Mouse (Mus musculus): ENCODE data around the gene Cbx3. TPM values are rescaled to one million over a fixed set of nuclear protein-coding genes. Genes with fewer than 3 reads are reported as not detected.

Cbx3 gene
- polyA plus RNA-seq, 1 experiment from 2014 or later = 390 TPM

GRCm38 (mm10) chr6:51467649-51468048 is 2.5 kb upstream of the Cbx3 start:
- ATAC-seq (ENCODE audit: low FRiP score) = no peak
- Histone ChIP-seq H3K4me2 (replicated peaks) (peak overlapping the region; percentile 81), H3K27me3 (ENCODE audit: control insufficient read depth, insufficient read depth, low read length) (no peaks in the 10 kb centered on the region), H3K9ac (peak overlapping the region; percentile 99), H3K4me3 (replicated peaks; ENCODE audit: low read length) (peak overlapping the region; percentile 85), H3K9me3 (ENCODE audit: control insufficient read depth, low read length) (no peaks in the 10 kb centered on the region), H3K27ac (no peak overlapping the region), H3K36me3 (replicated peaks; ENCODE audit: control insufficient read depth, insufficient read depth) (peaks cover 48% of the 10 kb centered on the region), H3K4me1 (replicated peaks; ENCODE audit: control insufficient read depth, insufficient read depth, low read length) (peaks cover 42% of the 10 kb centered on the region)
- no peak for DNase-seq (ENCODE audit: low spot score)
- WGBS = 3% methylated on average over 2 of the region's 2 CpGs

DNA sequence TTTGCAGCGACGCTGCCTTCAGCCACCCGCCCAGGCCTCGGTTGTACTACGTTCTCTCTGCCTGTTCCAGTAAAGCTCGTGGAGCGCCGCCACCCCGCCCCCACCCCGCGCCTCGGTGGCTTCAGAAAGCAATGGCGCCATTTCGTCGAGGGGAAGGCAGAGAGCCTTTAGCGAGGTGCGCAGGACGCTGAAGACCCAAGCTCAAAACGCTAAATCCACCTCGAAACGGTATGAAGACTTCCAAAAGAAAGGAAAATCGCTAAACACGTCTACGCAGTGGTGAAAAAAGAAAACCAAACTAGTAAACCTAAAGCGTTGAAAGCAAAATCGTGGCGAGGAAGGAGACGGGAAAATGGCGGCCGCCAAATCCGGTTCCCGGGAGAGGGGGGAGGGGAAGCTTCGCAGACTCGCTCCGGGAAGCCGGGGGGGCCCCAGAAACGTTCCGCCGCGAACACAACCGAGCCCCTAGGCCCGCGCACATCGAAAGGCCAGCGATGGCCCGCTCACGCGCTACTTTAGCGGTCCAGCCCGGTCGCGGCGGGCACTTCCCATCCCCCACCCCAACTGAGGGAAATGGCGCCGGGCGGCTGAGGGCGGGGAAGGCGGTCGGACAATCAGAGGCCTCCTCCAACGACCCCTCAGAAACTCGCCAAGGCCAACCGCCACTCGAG is 1.1 kb upstream of the Cbx3 start:
- WGBS = under 1% methylated on average over 58 of the region's 63 CpGs

GRCm38 (mm10) chr6:51469715-51470310 is 347 bp upstream of the Cbx3 start, which contains the start of gene Hnrnpa2b1:
Hnrnpa2b1 (minus strand) TSS chr6:51469894.
- H3K4me1 ChIP-seq (replicated peaks; ENCODE audit: control insufficient read depth, insufficient read depth, low read length) = peaks cover 49% of the 10 kb centered on the region

More for the DNA sequence above, 1.1 kb upstream of the Cbx3 start:
- H3K4me1 ChIP-seq (replicated peaks; ENCODE audit: control insufficient read depth, insufficient read depth, low read length) = peaks cover 52% of the 10 kb centered on the region
- ATAC-seq (ENCODE audit: low FRiP score) (peak; percentile 13; the same call in 1 of the 2 replicates), DNase-seq (ENCODE audit: low spot score) (peak; percentile 78)
- peak overlapping the region; percentile 81 for H3K4me2 ChIP-seq (replicated peaks)
- H3K36me3 ChIP-seq (replicated peaks; ENCODE audit: control insufficient read depth, insufficient read depth) = peaks cover 47% of the 10 kb centered on the region
- H3K9ac ChIP-seq = peak overlapping the region; percentile 99
- peak overlapping the region; percentile 85 for H3K4me3 ChIP-seq (replicated peaks; ENCODE audit: low read length)
- H3K27ac ChIP-seq = peak overlapping the region; percentile 100
- no peaks in the 10 kb centered on the region for H3K27me3 ChIP-seq (ENCODE audit: control insufficient read depth, insufficient read depth, low read length)
- H3K9me3 ChIP-seq (ENCODE audit: control insufficient read depth, low read length) = no peaks in the 10 kb centered on the region

DNA sequence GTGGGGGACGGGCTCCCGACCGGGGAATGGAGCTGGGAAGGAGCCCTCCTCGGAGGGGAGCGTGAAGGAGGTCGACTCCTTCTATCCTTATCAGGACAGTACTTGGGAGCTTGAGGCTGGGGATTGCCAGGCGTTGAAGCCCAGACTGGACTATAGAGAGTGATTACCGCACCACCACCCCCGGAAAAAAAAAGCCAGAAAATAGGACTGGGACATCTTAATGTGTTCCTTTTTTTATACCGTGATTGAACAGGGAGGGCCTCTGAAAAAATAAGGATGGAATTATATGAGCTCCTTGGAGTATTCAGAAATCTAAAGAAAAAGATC is 982 bp downstream of the Cbx3 start:
- Histone ChIP-seq H3K4me3 (replicated peaks; ENCODE audit: low read length) (peak overlapping the region; percentile 85), H3K9ac (peak overlapping the region; percentile 100), H3K36me3 (replicated peaks; ENCODE audit: control insufficient read depth, insufficient read depth) (peaks cover 45% of the 10 kb centered on the region), H3K4me2 (replicated peaks) (peak overlapping the region; percentile 60), H3K9me3 (ENCODE audit: control insufficient read depth, low read length) (no peaks in the 10 kb centered on the region), H3K4me1 (replicated peaks; ENCODE audit: control insufficient read depth, insufficient read depth, low read length) (peaks cover 37% of the 10 kb centered on the region), H3K27me3 (ENCODE audit: control insufficient read depth, insufficient read depth, low read length) (no peaks in the 10 kb centered on the region), H3K27ac (peak overlapping the region; percentile 100)
- DNase-seq (ENCODE audit: low spot score) (no peak), ATAC-seq (ENCODE audit: low FRiP score) (no peak)
- WGBS = 1% methylated on average over 10 of the region's 10 CpGs

More at GRCm38 (mm10) chr6:51469715-51470310, 347 bp upstream of the Cbx3 start, which contains the start of gene Hnrnpa2b1:
- H3K9me3 ChIP-seq (ENCODE audit: control insufficient read depth, low read length) = no peaks in the 10 kb centered on the region
- H3K27me3 ChIP-seq (ENCODE audit: control insufficient read depth, insufficient read depth, low read length) = no peaks in the 10 kb centered on the region
- ATAC-seq (ENCODE audit: low FRiP score) (peak; percentile 93), DNase-seq (ENCODE audit: low spot score) (peak; percentile 100)
- under 1% methylated on average over 63 of the region's 63 CpGs for WGBS
- H3K9ac ChIP-seq = peak within 1 kb of the TSS; percentile 100
- H3K4me2 ChIP-seq (replicated peaks) = peak within 1 kb of the TSS; percentile 81
- peak within 1 kb of the TSS; percentile 100 for H3K27ac ChIP-seq
- H3K4me3 ChIP-seq (replicated peaks; ENCODE audit: low read length) = peak within 1 kb of the TSS; percentile 85
- H3K36me3 ChIP-seq (replicated peaks; ENCODE audit: control insufficient read depth, insufficient read depth) = peaks cover 46% of the 10 kb centered on the region

GRCm38 (mm10) chr6:51471782-51472181 is 1.6 kb downstream of the Cbx3 start:
- 12% methylated on average over 3 of the region's 3 CpGs for WGBS
- H3K27ac ChIP-seq = peak overlapping the region; percentile 100
- H3K4me1 ChIP-seq (replicated peaks; ENCODE audit: control insufficient read depth, insufficient read depth, low read length) = peaks cover 30% of the 10 kb centered on the region
- H3K4me3 ChIP-seq (replicated peaks; ENCODE audit: low read length) = peak overlapping the region; percentile 85
- no peak for ATAC-seq (ENCODE audit: low FRiP score)
- peak overlapping the region; percentile 100 for H3K9ac ChIP-seq
- H3K9me3 ChIP-seq (ENCODE audit: control insufficient read depth, low read length) = no peaks in the 10 kb centered on the region
- no peak for DNase-seq (ENCODE audit: low spot score)
- H3K36me3 ChIP-seq (replicated peaks; ENCODE audit: control insufficient read depth, insufficient read depth) = peaks cover 44% of the 10 kb centered on the region
- peak overlapping the region; percentile 60 for H3K4me2 ChIP-seq (replicated peaks)
- H3K27me3 ChIP-seq (ENCODE audit: control insufficient read depth, insufficient read depth, low read length) = no peaks in the 10 kb centered on the region

DNA sequence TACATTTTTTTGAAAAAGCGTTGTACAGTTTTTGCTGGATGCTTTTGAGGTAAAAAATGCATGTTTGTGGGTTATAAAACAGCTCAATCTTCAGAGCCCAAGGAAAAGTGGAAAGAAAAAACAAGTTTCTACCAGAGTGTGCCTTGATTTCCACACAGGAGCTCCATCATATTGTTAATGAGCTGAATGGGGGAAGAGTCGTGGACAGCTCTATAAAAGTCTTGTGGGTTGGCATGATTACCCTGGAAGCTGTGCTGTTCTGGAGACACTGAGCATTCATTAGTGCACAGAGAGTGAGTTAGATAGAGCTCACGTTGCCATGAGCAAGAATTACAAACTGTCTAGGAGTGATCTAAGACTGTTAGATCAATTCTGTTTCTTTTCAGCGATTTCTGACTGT is 2.1 kb downstream of the Cbx3 start:
- peak overlapping the region; percentile 60 for H3K4me2 ChIP-seq (replicated peaks)
- no peaks in the 10 kb centered on the region for H3K9me3 ChIP-seq (ENCODE audit: control insufficient read depth, low read length)
- no peaks in the 10 kb centered on the region for H3K27me3 ChIP-seq (ENCODE audit: control insufficient read depth, insufficient read depth, low read length)
- H3K27ac ChIP-seq = peak overlapping the region; percentile 100
- ATAC-seq (ENCODE audit: low FRiP score) = no peak
- peaks cover 44% of the 10 kb centered on the region for H3K36me3 ChIP-seq (replicated peaks; ENCODE audit: control insufficient read depth, insufficient read depth)
- WGBS = 39% methylated on average over 4 of the region's 4 CpGs
- DNase-seq (ENCODE audit: low spot score) = no peak
- H3K9ac ChIP-seq = peak overlapping the region; percentile 100
- H3K4me3 ChIP-seq (replicated peaks; ENCODE audit: low read length) = peak overlapping the region; percentile 85
- peaks cover 26% of the 10 kb centered on the region for H3K4me1 ChIP-seq (replicated peaks; ENCODE audit: control insufficient read depth, insufficient read depth, low read length)

- H3K36me3 ChIP-seq (replicated peaks; ENCODE audit: control insufficient read depth, insufficient read depth) = peaks cover 81% of the 10 kb centered on the region
- ATAC-seq (ENCODE audit: low FRiP score) = no peak
Observed at GRCm38 (mm10) chr6:51479136-51479731, 9.1 kb downstream of the Cbx3 start.

GRCm38 (mm10) chr6:51481548-51481947 is 11.4 kb downstream of the Cbx3 start:
- Histone ChIP-seq H3K9me3 (ENCODE audit: control insufficient read depth, low read length) (no peaks in the 10 kb centered on the region), H3K36me3 (replicated peaks; ENCODE audit: control insufficient read depth, insufficient read depth) (peaks cover 67% of the 10 kb centered on the region), H3K4me1 (replicated peaks; ENCODE audit: control insufficient read depth, insufficient read depth, low read length) (no peaks in the 10 kb centered on the region), H3K4me3 (replicated peaks; ENCODE audit: low read length) (no peak overlapping the region), H3K4me2 (replicated peaks) (no peak overlapping the region), H3K27me3 (ENCODE audit: control insufficient read depth, insufficient read depth, low read length) (no peaks in the 10 kb centered on the region), H3K9ac (no peak overlapping the region), H3K27ac (no peak overlapping the region)
- ATAC-seq (ENCODE audit: low FRiP score) (no peak), DNase-seq (ENCODE audit: low spot score) (no peak)
- WGBS = 93% methylated on average over 8 of the region's 8 CpGs

More at GRCm38 (mm10) chr6:51479136-51479731, 9.1 kb downstream of the Cbx3 start:
- H3K27me3 ChIP-seq (ENCODE audit: control insufficient read depth, insufficient read depth, low read length) = no peaks in the 10 kb centered on the region
- DNase-seq (ENCODE audit: low spot score) = no peak
- H3K4me2 ChIP-seq (replicated peaks) = no peak overlapping the region
- WGBS = 97% methylated on average over 4 of the region's 4 CpGs
- no peak overlapping the region for H3K4me3 ChIP-seq (replicated peaks; ENCODE audit: low read length)
- no peaks in the 10 kb centered on the region for H3K4me1 ChIP-seq (replicated peaks; ENCODE audit: control insufficient read depth, insufficient read depth, low read length)
- H3K9me3 ChIP-seq (ENCODE audit: control insufficient read depth, low read length) = no peaks in the 10 kb centered on the region
- H3K27ac ChIP-seq = no peak overlapping the region
- H3K9ac ChIP-seq = no peak overlapping the region

- no peak overlapping the region for H3K27ac ChIP-seq
- H3K27me3 ChIP-seq (ENCODE audit: control insufficient read depth, insufficient read depth, low read length) = no peaks in the 10 kb centered on the region
- WGBS = 92% methylated on average over 3 of the region's 3 CpGs
- peaks cover 48% of the 10 kb centered on the region for H3K36me3 ChIP-seq (replicated peaks; ENCODE audit: control insufficient read depth, insufficient read depth)
- H3K4me3 ChIP-seq (replicated peaks; ENCODE audit: low read length) = no peak overlapping the region
- no peak for DNase-seq (ENCODE audit: low spot score)
- H3K4me2 ChIP-seq (replicated peaks) = no peak overlapping the region
- no peak overlapping the region for H3K9ac ChIP-seq
- H3K9me3 ChIP-seq (ENCODE audit: control insufficient read depth, low read length) = no peaks in the 10 kb centered on the region
- no peaks in the 10 kb centered on the region for H3K4me1 ChIP-seq (replicated peaks; ENCODE audit: control insufficient read depth, insufficient read depth, low read length)
- no peak for ATAC-seq (ENCODE audit: low FRiP score)
Observed at GRCm38 (mm10) chr6:51483861-51484260, 13.7 kb downstream of the Cbx3 start.

Measured in hindbrain, embryonic 14.5 days (tissue).